Mouse (Mus musculus): Measurements from ENCODE around the gene Gpc6. TPM values are rescaled to one million over a fixed set of nuclear protein-coding genes. Genes with fewer than 3 reads are reported as not detected.

The Gpc6 gene
- polyA plus RNA-seq, 1 experiment from 2014 or later = 24.6 TPM

- H3K9me3 ChIP-seq (replicated peaks) = no peaks in the 10 kb centered on the region
- peak overlapping the region; percentile 92 for H3K4me2 ChIP-seq
- 31% methylated on average over 2 of the region's 2 CpGs for WGBS
- ATAC-seq (ENCODE audit: low FRiP score) = no peak
- peak overlapping the region; percentile 65 for H3K4me3 ChIP-seq (replicated peaks)
- H3K9ac ChIP-seq (replicated peaks) = peak overlapping the region; percentile 74; the same call in 1 of the 2 replicates
- no peaks in the 10 kb centered on the region for H3K27me3 ChIP-seq (replicated peaks)
- no peaks in the 10 kb centered on the region for H3K36me3 ChIP-seq
- peak overlapping the region; percentile 30; the same call in 1 of the 2 replicates for H3K27ac ChIP-seq (replicated peaks)
- peaks cover 25% of the 10 kb centered on the region for H3K4me1 ChIP-seq
Measured at GRCm38 (mm10) chr14:116928395-116928794, 3.3 kb downstream of the Gpc6 start.

GRCm38 (mm10) chr14:116928796-116929529 is 3.8 kb downstream of the Gpc6 start:
- 23% methylated on average over 7 of the region's 7 CpGs for WGBS

DNA sequence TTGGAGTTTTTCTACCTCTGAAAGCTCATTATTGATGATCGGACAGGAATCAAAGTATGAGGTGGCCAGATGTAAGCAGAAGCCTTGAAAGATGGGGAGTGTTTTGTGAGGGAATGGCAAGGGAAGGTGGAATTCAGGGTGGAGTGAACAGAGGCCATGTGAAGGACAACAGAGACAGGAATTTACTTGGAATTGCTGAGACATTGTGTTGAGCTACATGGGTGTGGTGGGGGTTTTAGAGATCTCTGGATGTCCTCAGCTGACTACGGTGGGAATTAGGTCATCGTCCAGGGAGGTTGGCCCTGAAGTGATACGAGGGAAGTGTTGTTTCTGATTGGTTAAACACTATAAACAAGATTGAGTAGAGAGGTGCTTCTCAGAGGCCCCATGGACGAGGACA is 8.7 kb downstream of the Gpc6 start:
- no peak overlapping the region for H3K9ac ChIP-seq (replicated peaks)
- H3K9me3 ChIP-seq (replicated peaks) = no peaks in the 10 kb centered on the region
- peaks cover 6% of the 10 kb centered on the region for H3K4me1 ChIP-seq
- no peak overlapping the region for H3K4me3 ChIP-seq (replicated peaks)
- H3K27me3 ChIP-seq (replicated peaks) = no peaks in the 10 kb centered on the region
- 81% methylated on average over 5 of the region's 5 CpGs for WGBS
- H3K27ac ChIP-seq (replicated peaks) = no peak overlapping the region
- no peaks in the 10 kb centered on the region for H3K36me3 ChIP-seq
- H3K4me2 ChIP-seq = no peak overlapping the region
- no peak for ATAC-seq (ENCODE audit: low FRiP score)

More at GRCm38 (mm10) chr14:116928796-116929529, 3.8 kb downstream of the Gpc6 start:
- Histone ChIP-seq H3K9ac (replicated peaks) (no peak overlapping the region; the same call in 1 of the 2 replicates), H3K4me1 (peaks cover 25% of the 10 kb centered on the region), H3K9me3 (replicated peaks) (no peaks in the 10 kb centered on the region), H3K36me3 (no peaks in the 10 kb centered on the region), H3K27ac (replicated peaks) (no peak overlapping the region; the same call in 1 of the 2 replicates), H3K4me3 (replicated peaks) (peak overlapping the region; percentile 65), H3K4me2 (peak overlapping the region; percentile 92), H3K27me3 (replicated peaks) (no peaks in the 10 kb centered on the region)
- ATAC-seq (ENCODE audit: low FRiP score) = no peak

DNA sequence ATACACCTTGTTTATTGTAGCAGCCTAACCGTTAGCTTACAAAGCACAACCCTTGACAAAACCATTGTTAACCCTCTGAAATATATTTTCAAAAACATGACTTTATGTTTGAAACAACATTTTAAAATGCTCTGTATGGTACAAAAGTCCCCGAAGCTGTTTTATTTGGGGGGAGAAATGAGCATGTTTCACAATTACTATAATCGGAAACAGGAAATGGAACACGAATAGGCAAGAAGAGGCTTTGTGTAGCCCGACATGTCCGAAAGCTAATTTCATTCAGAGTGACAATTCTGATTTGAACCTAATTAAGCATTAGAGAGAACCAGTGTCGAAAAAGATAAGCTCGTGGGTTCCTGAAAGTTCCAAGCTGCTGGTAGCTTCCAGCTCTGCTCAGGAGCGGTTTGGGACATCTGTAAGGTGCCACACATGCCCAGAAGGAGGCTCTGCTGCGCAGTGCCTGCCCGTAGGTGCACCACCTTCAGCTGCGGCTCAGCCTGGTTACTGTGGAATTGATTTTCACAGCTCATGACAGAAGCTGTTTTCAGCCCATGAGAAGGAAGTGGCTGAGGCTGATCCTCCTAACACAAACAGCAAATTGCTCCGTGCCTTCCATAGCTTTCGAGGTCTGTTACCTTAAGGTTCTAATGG is 12.9 kb downstream of the Gpc6 start:
- no peak overlapping the region for H3K27ac ChIP-seq (replicated peaks)
- no peak overlapping the region for H3K9ac ChIP-seq (replicated peaks)
- H3K9me3 ChIP-seq (replicated peaks) = no peaks in the 10 kb centered on the region
- WGBS = 74% methylated on average over 14 of the region's 14 CpGs
- H3K4me1 ChIP-seq = no peaks in the 10 kb centered on the region
- H3K4me3 ChIP-seq (replicated peaks) = no peak overlapping the region
- ATAC-seq (ENCODE audit: low FRiP score) = 0 out of 2 replicates have a peak, but pooled peaks have one; percentile 24
- H3K4me2 ChIP-seq = no peak overlapping the region
- no peaks in the 10 kb centered on the region for H3K27me3 ChIP-seq (replicated peaks)
- no peaks in the 10 kb centered on the region for H3K36me3 ChIP-seq

GRCm38 (mm10) chr14:116938735-116939134 is 13.6 kb downstream of the Gpc6 start:
- H3K4me1 ChIP-seq = no peaks in the 10 kb centered on the region
- no peak overlapping the region for H3K9ac ChIP-seq (replicated peaks)
- no peaks in the 10 kb centered on the region for H3K27me3 ChIP-seq (replicated peaks)
- ATAC-seq (ENCODE audit: low FRiP score) = no peak
- H3K4me2 ChIP-seq = no peak overlapping the region
- no peak overlapping the region for H3K27ac ChIP-seq (replicated peaks)
- no peak overlapping the region for H3K4me3 ChIP-seq (replicated peaks)
- no peaks in the 10 kb centered on the region for H3K9me3 ChIP-seq (replicated peaks)
- WGBS = 89% methylated on average over 9 of the region's 9 CpGs
- no peaks in the 10 kb centered on the region for H3K36me3 ChIP-seq

DNA sequence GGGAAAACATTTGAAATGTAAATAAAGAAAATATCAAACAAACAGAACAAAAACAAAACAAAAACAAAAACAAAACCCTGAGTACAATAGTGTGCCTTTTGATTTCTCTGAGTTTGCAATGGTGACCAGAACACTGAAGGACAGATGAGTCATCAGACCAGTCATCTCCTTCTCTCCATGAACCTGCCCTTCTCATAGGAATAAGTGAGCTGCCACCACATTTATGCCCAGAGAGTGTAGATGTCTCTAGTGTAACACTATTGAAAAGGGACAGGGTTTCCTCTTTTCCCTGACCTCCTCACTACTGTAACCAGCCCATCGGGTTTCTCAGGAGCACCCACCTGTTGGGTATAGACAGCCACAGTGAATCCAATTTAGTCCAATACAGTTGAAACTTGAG is 14.4 kb downstream of the Gpc6 start:
- Histone ChIP-seq H3K4me2 (no peak overlapping the region), H3K9ac (replicated peaks) (no peak overlapping the region), H3K4me1 (no peaks in the 10 kb centered on the region), H3K4me3 (replicated peaks) (no peak overlapping the region), H3K27me3 (replicated peaks) (no peaks in the 10 kb centered on the region), H3K27ac (replicated peaks) (no peak overlapping the region), H3K36me3 (0 out of 2 replicates have a peak, but pooled peaks cover 2% of the 10 kb centered on the region), H3K9me3 (replicated peaks) (peaks cover 3% of the 10 kb centered on the region; the same call in 1 of the 2 replicates)
- no peak for ATAC-seq (ENCODE audit: low FRiP score)
- 93% methylated on average over 1 of the region's 1 CpGs for WGBS

GRCm38 (mm10) chr14:116941772-116942171 is 16.7 kb downstream of the Gpc6 start:
- Histone ChIP-seq H3K27ac (replicated peaks) (no peak overlapping the region), H3K27me3 (replicated peaks) (no peaks in the 10 kb centered on the region), H3K9me3 (replicated peaks) (peaks cover 3% of the 10 kb centered on the region; the same call in 1 of the 2 replicates), H3K4me1 (no peaks in the 10 kb centered on the region), H3K9ac (replicated peaks) (no peak overlapping the region), H3K4me2 (no peak overlapping the region), H3K4me3 (replicated peaks) (no peak overlapping the region), H3K36me3 (0 out of 2 replicates have a peak, but pooled peaks cover 2% of the 10 kb centered on the region)
- WGBS = 84% methylated on average over 4 of the region's 4 CpGs
- no peak for ATAC-seq (ENCODE audit: low FRiP score)

DNA sequence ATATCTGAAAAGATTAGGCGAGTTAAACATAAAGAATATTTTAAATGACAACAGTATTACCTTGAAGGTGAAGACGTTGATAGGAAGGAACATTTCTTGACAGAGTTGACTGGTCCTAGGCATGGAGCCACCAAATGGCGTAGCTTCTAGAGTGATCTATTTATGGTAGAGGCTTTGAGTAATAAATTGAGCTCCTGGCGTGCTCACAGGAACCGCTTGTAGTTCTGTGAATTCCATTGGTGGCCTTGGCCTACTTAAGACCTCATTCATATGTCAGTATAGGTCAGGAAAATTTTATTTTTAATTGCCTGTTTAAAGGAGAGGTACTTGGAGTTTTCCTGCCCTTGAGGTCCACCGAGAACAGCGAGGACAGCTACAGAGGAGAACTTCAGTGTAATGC is 18.6 kb downstream of the Gpc6 start:
- 0 out of 2 replicates have a peak, but pooled peaks cover 2% of the 10 kb centered on the region for H3K36me3 ChIP-seq
- WGBS = 95% methylated on average over 7 of the region's 7 CpGs
- no peak overlapping the region for H3K9ac ChIP-seq (replicated peaks)
- H3K27me3 ChIP-seq (replicated peaks) = no peaks in the 10 kb centered on the region
- H3K4me1 ChIP-seq = no peaks in the 10 kb centered on the region
- no peak overlapping the region for H3K4me2 ChIP-seq
- H3K27ac ChIP-seq (replicated peaks) = no peak overlapping the region
- peaks cover 3% of the 10 kb centered on the region; the same call in 1 of the 2 replicates for H3K9me3 ChIP-seq (replicated peaks)
- no peak for ATAC-seq (ENCODE audit: low FRiP score)
- H3K4me3 ChIP-seq (replicated peaks) = no peak overlapping the region

DNA sequence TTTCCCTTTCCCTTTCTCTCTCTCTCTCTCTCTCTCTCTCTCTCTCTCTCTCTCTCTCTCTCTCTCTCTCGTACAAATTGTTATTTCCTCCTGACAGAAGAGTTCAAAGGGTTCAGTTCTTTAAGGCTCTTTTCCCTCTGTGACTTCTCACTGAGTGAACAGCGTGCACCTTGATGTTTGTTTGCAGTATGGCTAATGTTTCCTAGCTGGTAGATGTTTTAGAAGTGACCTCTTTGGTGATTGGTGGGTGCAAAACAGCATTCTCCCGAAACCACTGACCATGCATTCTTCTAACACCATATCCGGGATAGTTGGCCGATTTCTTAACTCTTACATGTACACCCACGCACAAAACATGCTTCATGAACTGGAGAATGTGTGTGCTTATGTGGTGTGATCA is 20.9 kb downstream of the Gpc6 start:
- Histone ChIP-seq H3K27ac (replicated peaks) (no peak overlapping the region), H3K4me3 (replicated peaks) (no peak overlapping the region), H3K4me1 (no peaks in the 10 kb centered on the region), H3K36me3 (0 out of 2 replicates have a peak, but pooled peaks cover 2% of the 10 kb centered on the region), H3K4me2 (no peak overlapping the region), H3K27me3 (replicated peaks) (no peaks in the 10 kb centered on the region), H3K9ac (replicated peaks) (no peak overlapping the region), H3K9me3 (replicated peaks) (peaks cover 3% of the 10 kb centered on the region; the same call in 1 of the 2 replicates)
- ATAC-seq (ENCODE audit: low FRiP score) = no peak
- 93% methylated on average over 6 of the region's 6 CpGs for WGBS

DNA sequence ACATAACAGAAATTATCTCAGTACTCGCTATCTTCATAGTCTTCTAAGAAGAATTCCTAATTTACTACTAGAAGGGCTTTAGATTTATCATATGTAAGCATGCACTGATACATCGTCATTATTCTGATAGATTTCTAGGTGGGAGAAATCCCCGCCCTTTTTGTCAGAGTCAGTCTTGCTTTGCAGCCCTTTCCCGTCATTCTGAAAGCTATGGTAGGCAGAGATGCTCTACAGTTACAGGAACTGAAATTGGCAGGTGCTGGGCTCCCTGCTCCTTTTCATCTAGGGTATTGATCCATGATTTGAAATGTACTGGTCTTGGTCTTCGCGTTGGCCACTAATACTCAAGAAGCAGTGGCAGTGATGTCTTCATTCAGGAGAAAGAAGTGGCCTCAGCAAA is 22.3 kb downstream of the Gpc6 start:
- Histone ChIP-seq H3K9me3 (replicated peaks) (peaks cover 3% of the 10 kb centered on the region; the same call in 1 of the 2 replicates), H3K4me3 (replicated peaks) (no peak overlapping the region), H3K4me1 (no peaks in the 10 kb centered on the region), H3K4me2 (no peak overlapping the region), H3K36me3 (0 out of 2 replicates have a peak, but pooled peaks cover 2% of the 10 kb centered on the region), H3K9ac (replicated peaks) (no peak overlapping the region), H3K27me3 (replicated peaks) (no peaks in the 10 kb centered on the region), H3K27ac (replicated peaks) (no peak overlapping the region)
- no peak for ATAC-seq (ENCODE audit: low FRiP score)
- 93% methylated on average over 6 of the region's 6 CpGs for WGBS

- no peak overlapping the region for H3K27ac ChIP-seq (replicated peaks)
- H3K4me3 ChIP-seq (replicated peaks) = no peak overlapping the region
- H3K9me3 ChIP-seq (replicated peaks) = peaks cover 3% of the 10 kb centered on the region; the same call in 1 of the 2 replicates
- no peaks in the 10 kb centered on the region for H3K4me1 ChIP-seq
- ATAC-seq (ENCODE audit: low FRiP score) = no peak
- H3K9ac ChIP-seq (replicated peaks) = no peak overlapping the region
- H3K4me2 ChIP-seq = no peak overlapping the region
- WGBS = 88% methylated on average over 5 of the region's 5 CpGs
- no peaks in the 10 kb centered on the region for H3K27me3 ChIP-seq (replicated peaks)
- 0 out of 2 replicates have a peak, but pooled peaks cover 2% of the 10 kb centered on the region for H3K36me3 ChIP-seq
Measured at GRCm38 (mm10) chr14:116947939-116948591, 22.9 kb downstream of the Gpc6 start.
